Mouse (Mus musculus): ENCODE measurements around the gene Larp7. TPM values are rescaled to one million over a fixed set of nuclear protein-coding genes. Genes with fewer than 3 reads are reported as not detected.

The Larp7 gene
- polyA plus RNA-seq, 1 experiment from 2014 or later = 48.9 TPM

GRCm38 (mm10) chr3:127507878-127508783 lies 45.0 kb downstream of the Larp7 start:
- no peaks in the 10 kb centered on the region for H3K36me3 ChIP-seq
- no peak overlapping the region for H3K4me3 ChIP-seq
- no peaks in the 10 kb centered on the region for H3K4me1 ChIP-seq
- no peaks in the 10 kb centered on the region for H3K9me3 ChIP-seq
- H3K27me3 ChIP-seq = no peaks in the 10 kb centered on the region
- no peak for ATAC-seq (ENCODE audit: insufficient number of reproducible peaks, low FRiP score, low TSS enrichment, low read depth)
- H3K4me2 ChIP-seq = no peak overlapping the region
- no peak overlapping the region for H3K27ac ChIP-seq
- 60% methylated on average over 15 of the region's 15 CpGs for WGBS
- no peak overlapping the region for H3K9ac ChIP-seq

GRCm38 (mm10) chr3:127498742-127499400 lies 54.3 kb downstream of the Larp7 start, which contains the start of gene Ank2:
Ank2 (minus strand) TSS chr3:127499350.
- Histone ChIP-seq H3K4me3 (peak within 1 kb of the TSS; percentile 54), H3K27ac (no peak within 1 kb of the TSS), H3K4me1 (peaks cover 16% of the 10 kb centered on the region), H3K9ac (peak within 1 kb of the TSS; percentile 57), H3K36me3 (no peaks in the 10 kb centered on the region), H3K9me3 (no peaks in the 10 kb centered on the region), H3K4me2 (peak within 1 kb of the TSS; percentile 99), H3K27me3 (peaks cover 34% of the 10 kb centered on the region)
- ATAC-seq (ENCODE audit: insufficient number of reproducible peaks, low FRiP score, low TSS enrichment, low read depth) = no peak
- WGBS = under 1% methylated on average over 61 of the region's 62 CpGs

DNA sequence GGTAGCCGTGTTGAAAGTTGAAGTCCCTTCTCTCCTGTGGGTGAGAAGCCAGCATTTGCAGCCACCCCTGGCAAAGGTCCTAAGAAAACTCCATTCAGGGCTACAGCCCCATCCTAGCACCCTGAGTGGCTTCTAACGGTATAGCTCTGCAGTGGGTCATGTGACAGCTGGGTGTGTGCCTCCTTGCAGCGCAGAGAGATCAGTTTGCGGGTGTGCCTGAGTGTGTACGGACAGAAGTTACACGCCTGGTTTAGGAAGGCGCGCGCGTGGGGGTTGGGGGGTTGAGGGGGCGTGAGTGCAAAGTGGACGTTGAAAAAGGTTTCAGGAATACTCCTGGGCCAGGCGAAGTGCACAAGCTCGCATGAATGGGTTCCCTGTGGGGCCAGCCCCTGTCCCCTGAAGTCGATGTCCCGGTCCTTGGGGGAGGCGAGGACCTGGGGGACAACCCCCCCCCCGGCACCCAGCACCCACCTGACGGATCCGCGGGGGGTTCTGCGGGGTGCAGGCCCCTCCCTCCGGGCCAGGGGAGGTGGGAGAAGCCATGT lies 54.9 kb downstream of the Larp7 start:
- Histone ChIP-seq H3K9me3 (no peaks in the 10 kb centered on the region), H3K9ac (peak overlapping the region; percentile 57), H3K36me3 (no peaks in the 10 kb centered on the region), H3K27me3 (peaks cover 34% of the 10 kb centered on the region), H3K27ac (no peak overlapping the region), H3K4me3 (peak overlapping the region; percentile 54), H3K4me1 (peaks cover 16% of the 10 kb centered on the region), H3K4me2 (peak overlapping the region; percentile 99)
- ATAC-seq (ENCODE audit: insufficient number of reproducible peaks, low FRiP score, low TSS enrichment, low read depth) = no peak
- WGBS = 1% methylated on average over 23 of the region's 23 CpGs

- 79% methylated on average over 3 of the region's 3 CpGs for WGBS
- no peak for ATAC-seq (ENCODE audit: insufficient number of reproducible peaks, low FRiP score, low TSS enrichment, low read depth)
- peaks cover 2% of the 10 kb centered on the region for H3K27me3 ChIP-seq
These were observed 60.5 kb downstream of the Larp7 start for GRCm38 (mm10) chr3:127492663-127493062.

DNA sequence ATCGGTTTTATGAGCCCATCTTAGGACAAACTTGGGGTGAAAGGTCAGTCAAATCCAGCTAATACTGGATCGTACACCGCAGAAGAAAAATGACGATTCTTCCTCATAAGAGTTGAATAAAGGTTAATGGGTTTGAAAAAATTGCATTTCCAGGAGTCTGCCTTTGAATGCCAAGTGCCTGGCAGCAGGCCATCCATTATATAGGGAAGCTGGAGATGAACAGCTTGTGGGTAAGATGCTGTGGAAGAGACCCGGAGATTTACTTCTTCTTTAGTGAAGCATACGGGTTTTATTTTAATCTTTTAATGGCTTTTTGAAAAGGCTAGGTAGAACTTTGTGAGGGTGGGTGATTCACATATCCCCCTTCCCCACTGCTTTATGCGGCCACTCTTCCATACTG lies 65.8 kb downstream of the Larp7 start:
- ATAC-seq (ENCODE audit: insufficient number of reproducible peaks, low FRiP score, low TSS enrichment, low read depth) = no peak
- WGBS = 67% methylated on average over 7 of the region's 7 CpGs

More at GRCm38 (mm10) chr3:127492663-127493062, 60.5 kb downstream of the Larp7 start:
- Histone ChIP-seq H3K4me1 (no peaks in the 10 kb centered on the region), H3K9ac (no peak overlapping the region), H3K4me3 (no peak overlapping the region), H3K36me3 (no peaks in the 10 kb centered on the region), H3K27ac (no peak overlapping the region), H3K9me3 (no peaks in the 10 kb centered on the region), H3K4me2 (no peak overlapping the region)

More for the DNA sequence above, 65.8 kb downstream of the Larp7 start:
- H3K4me1 ChIP-seq = no peaks in the 10 kb centered on the region
- no peak overlapping the region for H3K9ac ChIP-seq
- H3K9me3 ChIP-seq = no peaks in the 10 kb centered on the region
- 0 out of 2 replicates have a peak, but pooled peaks cover 3% of the 10 kb centered on the region for H3K27me3 ChIP-seq
- H3K27ac ChIP-seq = no peak overlapping the region
- no peaks in the 10 kb centered on the region for H3K36me3 ChIP-seq
- no peak overlapping the region for H3K4me2 ChIP-seq
- H3K4me3 ChIP-seq = no peak overlapping the region

MicroRNAs encoded within 50 kb of the gene (microRNA counts, 519-probe panel; counts per million panel counts)
- microRNA mmu-miR-302a (2,261 counts per million, percentile 44 among the panel's probes with 10 or more counts), microRNA mmu-miR-302b (not detected), microRNA mmu-miR-302c (not detected), microRNA mmu-miR-302d (2,171 counts per million, percentile 40 among the panel's probes with 10 or more counts), microRNA mmu-miR-367 (2,965 counts per million, percentile 67 among the panel's probes with 10 or more counts)

Small RNA genes within 50 kb of the gene (microRNA-seq; reads per million reads assigned to microRNA genes)
- gene Mir302a = 9.2 reads per million, percentile 24 among the genes with 10 or more reads in this experiment
- gene Mir302b = 3.9 reads per million, percentile 12 among the genes with 10 or more reads in this experiment
- gene Mir302c = 1.4 reads per million
- gene Mir302d = 9.2 reads per million, percentile 24 among the genes with 10 or more reads in this experiment
- gene Mir367 = not detected

Other genes with a start within 250 kb of the Larp7 start
- gene Ank2, start 54.0 kb downstream of the Larp7 start, polyA plus RNA-seq (2015; fragmentation: Nextera tagmentation; extraction: Ambion mirVana) = 34.5 and 41.4 TPM in 2 replicates
- gene Zgrf1, start 140 bp upstream of the Larp7 start, polyA plus RNA-seq (2015; fragmentation: Nextera tagmentation; extraction: Ambion mirVana) = 6.0 and 6.3 TPM in 2 replicates
- not detected in 2 replicates for gene Neurog2, start 79.8 kb upstream of the Larp7 start, polyA plus RNA-seq (2015; fragmentation: Nextera tagmentation; extraction: Ambion mirVana)
- gene Alpk1, start 227.2 kb upstream of the Larp7 start, polyA plus RNA-seq (2015; fragmentation: Nextera tagmentation; extraction: Ambion mirVana) = 0.79 and 1.5 TPM in 2 replicates
- 3.2 and 3.3 TPM in 2 replicates for gene Tifa, start 236.5 kb upstream of the Larp7 start, polyA plus RNA-seq (2015; fragmentation: Nextera tagmentation; extraction: Ambion mirVana)